Mouse (Mus musculus) erythroblast, embryonic 14.5 days (primary cell): ENCODE measurements at regions not wholly inside any gene's neighbourhood (a gene's known extent, or its start where the extent isn't known, plus 50 kb on each side); places are given as distances from the start of the nearest gene placed in this dataset.
"Not testable (repeated sequence)": the region's sequence is repeated elsewhere in the genome, so short reads cannot be mapped to it uniquely, and the experiment has no call there.

ENCODE experiments used
- GATA1 ChIP-seq: IDR thresholded peaks from 2 replicates; pipeline ENCODE4 v1.6.1; 2012; ENCODE audit warnings: low read length, inconsistent platforms, mixed read lengths
- TAL1 ChIP-seq: IDR thresholded peaks from 3 replicates; pipeline ENCODE4 v1.6.1; 2012; ENCODE audit warnings: low read length, inconsistent platforms, mixed read lengths

DNA sequence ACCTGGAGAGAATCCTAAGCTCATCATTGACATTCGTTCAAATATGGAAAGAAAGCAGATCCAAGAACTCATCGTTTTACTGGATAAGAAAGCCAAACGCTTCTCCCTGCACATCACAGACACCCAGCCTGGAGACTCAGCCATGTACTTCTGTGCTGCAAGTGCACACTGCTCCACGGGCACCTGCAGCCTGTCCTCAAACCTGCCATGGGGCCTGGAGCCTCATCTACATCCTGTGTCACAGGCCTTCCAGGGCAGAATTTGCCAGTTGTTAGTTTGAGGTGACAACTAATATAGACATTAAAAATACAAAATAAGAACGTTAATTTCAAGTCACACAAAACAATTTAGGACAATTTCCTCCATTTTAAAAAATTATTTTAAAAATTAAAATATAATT, 549.6 kb downstream of the Dad1 start:
- TF ChIP-seq GATA1, TAL1: not testable (repeated sequence)
